Mouse (Mus musculus) embryonic fibroblast, embryonic 13.5 days (primary cell): ENCODE results near the gene Tshz2.

Experiments used
- CTCF ChIP-seq: IDR thresholded peaks from 2 replicates; pipeline ENCODE4 v1.5.1; 2011; ENCODE audit warnings: mild to moderate bottlenecking, control low read depth, low read length, moderate library complexity, borderline replicate concordance; ENCODE audit not compliant: insufficient read depth
- POLR2A ChIP-seq: IDR thresholded peaks from 2 replicates; pipeline ENCODE4 v1.6.1; 2011; ENCODE audit warnings: low read depth, mild to moderate bottlenecking, control low read depth, low read length, moderate library complexity

GRCm38 (mm10) chr2:169906396-169906795 is 273.6 kb downstream of the Tshz2 start:
- no peak for TF ChIP-seq POLR2A
- TF ChIP-seq CTCF, result no peak
